ENCODE assay signal across 8 mouse cellular contexts in the genomic region with DNA sequence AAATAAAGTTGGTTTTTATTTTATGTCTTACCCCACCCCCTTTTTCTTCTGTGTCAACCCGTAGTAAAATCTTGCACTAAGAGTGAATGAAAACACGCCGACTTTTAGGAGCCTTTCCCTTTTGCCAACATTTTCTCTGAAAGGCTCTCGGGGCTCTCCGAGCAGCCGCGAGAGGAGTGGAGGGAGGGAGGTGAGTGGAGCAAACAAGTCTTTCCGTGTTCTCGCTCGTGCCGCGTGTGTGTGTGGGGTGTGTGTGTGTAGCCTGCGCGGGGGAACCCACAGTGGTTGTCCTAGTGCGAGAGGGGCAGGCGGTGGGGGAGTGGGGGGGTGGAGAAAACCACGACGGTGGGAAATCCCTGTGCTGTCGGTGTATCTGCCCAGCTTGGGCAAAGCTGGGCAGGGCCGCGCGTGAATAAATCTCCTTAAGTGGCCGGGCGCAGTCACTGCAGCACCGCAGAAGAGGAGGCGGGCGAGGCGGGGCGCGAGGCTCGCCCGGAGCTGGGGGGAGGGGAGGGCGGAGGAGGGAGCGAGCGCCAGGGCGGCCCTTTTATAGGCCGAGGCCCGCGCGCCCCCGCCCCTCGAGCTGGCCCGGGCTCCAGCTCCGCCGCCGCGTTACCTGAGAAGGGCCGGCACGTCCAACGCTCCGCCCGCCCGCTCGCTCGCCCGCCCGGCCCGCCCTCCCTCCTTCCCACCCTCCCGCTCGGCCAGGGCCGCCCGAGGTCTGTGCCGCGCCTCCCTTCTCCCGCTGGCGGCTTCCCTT. TPM values are rescaled to one million over a fixed set of nuclear protein-coding genes. Genes with fewer than 3 reads are reported as not detected.
DNase-seq lines count a peak whose midpoint lies in the region; ATAC-seq and TF ChIP-seq lines count a peak whose summit lies in the region.

No protein-coding gene starts in this region.

- peaks cover 11% of the 10 kb centered on the region; the same call in 1 of the 2 replicates for H3K36me3 ChIP-seq in embryonic facial prominence, embryonic 10.5 days (replicated peaks)
- H3K36me3 ChIP-seq in intestine, postnatal 0 days (ENCODE audit: control insufficient read depth, insufficient read depth), result no peaks in the 10 kb centered on the region
- H3K36me3 ChIP-seq in limb, embryonic 11.5 days (ENCODE audit: control insufficient read depth, insufficient read depth, low read length), result no peaks in the 10 kb centered on the region
- H3K36me3 ChIP-seq in midbrain, embryonic 13.5 days, result no peaks in the 10 kb centered on the region
- H3K36me3 ChIP-seq in spleen, adult 2 months (ENCODE audit: control insufficient read depth, insufficient read depth, low read length), result no peaks in the 10 kb centered on the region

- peak; percentile 95 for ATAC-seq in intestine, postnatal 0 days
- ATAC-seq in limb, embryonic 11.5 days (ENCODE audit: insufficient number of reproducible peaks, low FRiP score, low TSS enrichment, low read depth), result peak; percentile 91
- peak; percentile 92 for ATAC-seq in midbrain, embryonic 13.5 days

- WGBS in embryonic facial prominence, embryonic 10.5 days, result under 1% methylated on average over 66 of the region's 66 CpGs
- WGBS in intestine, postnatal 0 days, result 0% methylated on average over 54 of the region's 66 CpGs
- WGBS in limb, embryonic 11.5 days, result under 1% methylated on average over 44 of the region's 66 CpGs
- under 1% methylated on average over 51 of the region's 66 CpGs for WGBS in midbrain, embryonic 13.5 days
- 2% methylated on average over 56 of the region's 66 CpGs for WGBS in spleen, adult 2 months

- DNase-seq in right cerebral cortex, adult 18-20 months, result peak; percentile 87
- DNase-seq in right cerebral cortex, postnatal 25 days, result no peak
- peak; percentile 95 for DNase-seq in embryonic facial prominence, embryonic 10.5 days (ENCODE audit: low spot score)
- peak; percentile 24 for DNase-seq in gonadal fat pad, adult 2 months (ENCODE audit: low read depth)
- peak; percentile 93 for DNase-seq in limb, embryonic 11.5 days (ENCODE audit: low spot score)
- DNase-seq in spleen, adult 2 months (ENCODE audit: low read depth in 1 of 2, low spot score in 2 of 2), result peak; percentile 84 to 92

- H3K4me2 ChIP-seq in intestine, postnatal 0 days (replicated peaks; ENCODE audit: low read depth), result peak overlapping the region; percentile 67
- H3K4me2 ChIP-seq in limb, embryonic 11.5 days (ENCODE audit: low read depth, severe bottlenecking), result peak overlapping the region; percentile 70
- H3K4me2 ChIP-seq in midbrain, embryonic 13.5 days (replicated peaks), result peak overlapping the region; percentile 71

- H3K27ac ChIP-seq in embryonic facial prominence, embryonic 10.5 days (replicated peaks), result peak overlapping the region; percentile 98
- peak overlapping the region; percentile 99 for H3K27ac ChIP-seq in intestine, postnatal 0 days (ENCODE audit: low read depth, low read length)
- peak overlapping the region; percentile 98 for H3K27ac ChIP-seq in limb, embryonic 11.5 days (replicated peaks; ENCODE audit: low read depth, low read length)
- peak overlapping the region; percentile 99 for H3K27ac ChIP-seq in midbrain, embryonic 13.5 days
- peak overlapping the region; percentile 97 for H3K27ac ChIP-seq in spleen, adult 2 months (ENCODE audit: insufficient read depth, low read length)

- H3K27me3 ChIP-seq in embryonic facial prominence, embryonic 10.5 days (replicated peaks; ENCODE audit: low read depth, poor library complexity, severe bottlenecking), result no peaks in the 10 kb centered on the region
- no peaks in the 10 kb centered on the region for H3K27me3 ChIP-seq in intestine, postnatal 0 days (replicated peaks; ENCODE audit: control insufficient read depth, insufficient read depth, low read length)
- no peaks in the 10 kb centered on the region for H3K27me3 ChIP-seq in limb, embryonic 11.5 days (ENCODE audit: control insufficient read depth, insufficient read depth, low read length)
- no peaks in the 10 kb centered on the region for H3K27me3 ChIP-seq in midbrain, embryonic 13.5 days
- no peaks in the 10 kb centered on the region for H3K27me3 ChIP-seq in spleen, adult 2 months (ENCODE audit: control insufficient read depth, insufficient read depth, low read length)

- H3K9me3 ChIP-seq in embryonic facial prominence, embryonic 10.5 days, result peaks cover 3% of the 10 kb centered on the region; the same call in 1 of the 2 replicates
- H3K9me3 ChIP-seq in intestine, postnatal 0 days (ENCODE audit: control insufficient read depth), result no peaks in the 10 kb centered on the region
- H3K9me3 ChIP-seq in limb, embryonic 11.5 days (ENCODE audit: control insufficient read depth, low read length), result no peaks in the 10 kb centered on the region
- no peaks in the 10 kb centered on the region for H3K9me3 ChIP-seq in midbrain, embryonic 13.5 days

- peak overlapping the region; percentile 92 for H3K9ac ChIP-seq in intestine, postnatal 0 days (ENCODE audit: low read depth, low read length)
- peak overlapping the region; percentile 82 for H3K9ac ChIP-seq in limb, embryonic 11.5 days (ENCODE audit: low read length)
- H3K9ac ChIP-seq in midbrain, embryonic 13.5 days (replicated peaks), result peak overlapping the region; percentile 95

- peaks cover 22% of the 10 kb centered on the region for H3K4me1 ChIP-seq in embryonic facial prominence, embryonic 10.5 days
- no peaks in the 10 kb centered on the region for H3K4me1 ChIP-seq in intestine, postnatal 0 days (replicated peaks; ENCODE audit: control insufficient read depth, insufficient read depth, low read length)
- H3K4me1 ChIP-seq in limb, embryonic 11.5 days (ENCODE audit: control insufficient read depth, insufficient read depth, low read length), result no peaks in the 10 kb centered on the region; the same call in 1 of the 2 replicates
- peaks cover 31% of the 10 kb centered on the region for H3K4me1 ChIP-seq in midbrain, embryonic 13.5 days (replicated peaks)
- H3K4me1 ChIP-seq in spleen, adult 2 months (ENCODE audit: control insufficient read depth, insufficient read depth, insufficient read length), result peaks cover 2% of the 10 kb centered on the region; the same call in 1 of the 2 replicates

- TF ChIP-seq POLR2A in spleen, adult 2 months (IDR thresholded peaks at IDR 0.05; ENCODE audit: low read depth, low read length), result peak; percentile 3; the same call in 1 of the 2 replicates

- no peak for TF ChIP-seq CTCF in intestine, postnatal 0 days (IDR thresholded peaks at IDR 0.05; ENCODE audit: low read depth)
- TF ChIP-seq CTCF in spleen, adult 2 months (IDR thresholded peaks at IDR 0.05; ENCODE audit: extremely low read depth, insufficient read depth, insufficient read length, insufficient replicate concordance), result no peak

- H3K4me3 ChIP-seq in embryonic facial prominence, embryonic 10.5 days, result peak overlapping the region; percentile 94
- H3K4me3 ChIP-seq in intestine, postnatal 0 days (ENCODE audit: low read depth, low read length), result peak overlapping the region; percentile 96
- H3K4me3 ChIP-seq in limb, embryonic 11.5 days (ENCODE audit: low read depth, low read length), result peak overlapping the region; percentile 72
- H3K4me3 ChIP-seq in midbrain, embryonic 13.5 days (replicated peaks), result peak overlapping the region; percentile 84
- peak overlapping the region; percentile 88 for H3K4me3 ChIP-seq in spleen, adult 2 months (ENCODE audit: extremely low read depth, insufficient read depth, insufficient read length)

RNA-seq across cellular contexts. Expression of a gene that starts 0.8 kb away (rescaled TPM):
- polyA plus RNA-seq in embryonic facial prominence, embryonic 10.5 days (2016; fragmentation: Nextera tagmentation; extraction: Ambion mirVana), result 12.8 and 14.2 TPM in 2 replicates
- polyA plus RNA-seq in gonadal fat pad, adult 2 months (2012; rRNA removed), result 21.2 and 21.6 TPM in 2 replicates
- 7.0 TPM in 2 replicates for polyA plus RNA-seq in intestine, postnatal 0 days (2015; fragmentation: Nextera tagmentation; extraction: Ambion mirVana)
- polyA plus RNA-seq in limb, embryonic 11.5 days (2014; fragmentation: Nextera tagmentation; extraction: Ambion mirVana), result 17.0 and 17.4 TPM in 2 replicates
- polyA plus RNA-seq in midbrain, embryonic 13.5 days (2015; fragmentation: Nextera tagmentation; extraction: Ambion mirVana), result 30.3 and 32.8 TPM in 2 replicates
- 7.7 and 8.4 TPM in 2 replicates for polyA plus RNA-seq in spleen, adult 2 months (2012; rRNA removed)
